Mouse (Mus musculus): ENCODE results near the gene Micu1.

Gene Micu1

GRCm38 (mm10) chr10:59809991-59810574 lies 107.8 kb downstream of the Micu1 start:
- DNase-seq (ENCODE audit: low spot score) = no peak

- no peak for DNase-seq (ENCODE audit: low spot score)
These were observed 110.7 kb downstream of the Micu1 start for GRCm38 (mm10) chr10:59812939-59813338.

GRCm38 (mm10) chr10:59813759-59814158 lies 111.5 kb downstream of the Micu1 start:
- DNase-seq (ENCODE audit: low spot score) = no peak

GRCm38 (mm10) chr10:59814505-59815155 lies 112.4 kb downstream of the Micu1 start:
- peak; percentile 65 for DNase-seq (ENCODE audit: low spot score)

- no peak for DNase-seq (ENCODE audit: low spot score)
These were observed 114.3 kb downstream of the Micu1 start for GRCm38 (mm10) chr10:59816569-59816968.

GRCm38 (mm10) chr10:59817528-59817927 lies 115.3 kb downstream of the Micu1 start:
- DNase-seq (ENCODE audit: low spot score) = no peak

- no peak for DNase-seq (ENCODE audit: low spot score)
These were observed 115.7 kb downstream of the Micu1 start for GRCm38 (mm10) chr10:59817991-59818390.

- DNase-seq (ENCODE audit: low spot score) = no peak
These were observed 116.9 kb downstream of the Micu1 start for GRCm38 (mm10) chr10:59819146-59819545.

- DNase-seq (ENCODE audit: low spot score) = no peak
These were observed 118.6 kb downstream of the Micu1 start for GRCm38 (mm10) chr10:59820886-59821285.

- DNase-seq (ENCODE audit: low spot score) = no peak
These were observed 119.2 kb downstream of the Micu1 start for GRCm38 (mm10) chr10:59821334-59822066.

- no peak for DNase-seq (ENCODE audit: low spot score)
These were observed 120.6 kb downstream of the Micu1 start for GRCm38 (mm10) chr10:59822857-59823256.

GRCm38 (mm10) chr10:59825137-59825812 lies 123.0 kb downstream of the Micu1 start:
- peak; percentile 80 for DNase-seq (ENCODE audit: low spot score)

GRCm38 (mm10) chr10:59829886-59830285 lies 127.6 kb downstream of the Micu1 start:
- DNase-seq (ENCODE audit: low spot score) = no peak

- no peak for DNase-seq (ENCODE audit: low spot score)
These were observed 129.7 kb downstream of the Micu1 start for GRCm38 (mm10) chr10:59831950-59832349.

- DNase-seq (ENCODE audit: low spot score) = no peak
These were observed 133.3 kb downstream of the Micu1 start for GRCm38 (mm10) chr10:59835301-59836155.

GRCm38 (mm10) chr10:59837490-59837889 lies 135.2 kb downstream of the Micu1 start:
- no peak for DNase-seq (ENCODE audit: low spot score)

- DNase-seq (ENCODE audit: low spot score) = no peak
These were observed 139.2 kb downstream of the Micu1 start for GRCm38 (mm10) chr10:59841434-59841833.

- DNase-seq (ENCODE audit: low spot score) = no peak
These were observed 140.8 kb downstream of the Micu1 start for GRCm38 (mm10) chr10:59843125-59843524.

GRCm38 (mm10) chr10:59844686-59845085 lies 142.4 kb downstream of the Micu1 start:
- no peak for DNase-seq (ENCODE audit: low spot score)

- DNase-seq (ENCODE audit: low spot score) = no peak
These were observed 144.1 kb downstream of the Micu1 start for GRCm38 (mm10) chr10:59846416-59846815.

GRCm38 (mm10) chr10:59848079-59848877 lies 146.0 kb downstream of the Micu1 start:
- DNase-seq (ENCODE audit: low spot score) = no peak
